Mouse (Mus musculus) intestine, embryonic 14.5 days (tissue): ENCODE results near the gene Prok1. TPM values are rescaled to one million over a fixed set of nuclear protein-coding genes. Genes with fewer than 3 reads are reported as not detected.

Source experiments
- ATAC-seq: fragments of 200-750 bp; cut with Nextera tagmentation; replicated peaks from 2 replicates; pipeline ENCODE4 v1.8.0; 2017; ENCODE audit warnings: low read depth, moderate number of reproducible peaks, moderate TSS enrichment, moderate library complexity; ENCODE audit not compliant: low FRiP score, low TSS enrichment
- DNase-seq: peaks from one replicate; pipeline ENCODE4 v3.0.0-alpha.2; 2018; ENCODE audit warnings: low spot score
- H3K27ac ChIP-seq: fragments of 300-500 bp; sonication (generic); 2 replicates; pipeline ENCODE4 v1.5.1; 2014; ENCODE audit warnings: low read depth, mild to moderate bottlenecking, control low read depth
- H3K27me3 ChIP-seq: fragments of 300-500 bp; sonication (generic); replicated peaks from 2 replicates; pipeline ENCODE4 v1.6.1; 2014; ENCODE audit warnings: low read length, control low read depth; ENCODE audit not compliant: control insufficient read depth, insufficient read depth
- H3K36me3 ChIP-seq: fragments of 300-500 bp; sonication (generic); 2 replicates; pipeline ENCODE4 v1.6.1; 2014; ENCODE audit warnings: low read length, control low read depth; ENCODE audit not compliant: control insufficient read depth, insufficient read depth
- H3K4me1 ChIP-seq: fragments of 300-500 bp; sonication (generic); replicated peaks from 2 replicates; pipeline ENCODE4 v1.6.1; 2014; ENCODE audit warnings: low read length, control low read depth, mixed read lengths; ENCODE audit not compliant: control insufficient read depth, insufficient read depth
- H3K4me2 ChIP-seq: fragments of 300-500 bp; sonication (generic); 2 replicates; pipeline ENCODE4 v1.6.1; 2014; ENCODE audit warnings: low read length
- H3K4me3 ChIP-seq: fragments of 300-500 bp; sonication (generic); 2 replicates; pipeline ENCODE4 v1.5.1; 2014; ENCODE audit warnings: low read depth, low read length, control low read depth, mixed read lengths
- H3K9ac ChIP-seq: fragments of 300-500 bp; sonication (generic); 2 replicates; pipeline ENCODE4 v1.6.1; 2014; ENCODE audit warnings: mild to moderate bottlenecking, low read length
- H3K9me3 ChIP-seq: fragments of 300-500 bp; sonication (generic); 2 replicates; pipeline ENCODE4 v1.6.1; 2016; ENCODE audit warnings: low read length, control low read depth; ENCODE audit not compliant: control insufficient read depth
- WGBS: fragments of 180-500 bp; shearing (Covaris S2); extraction: QIAGEN DNeasy Blood & Tissue Kit; methylation state at CpG from one replicate; pipeline ENCODE4 v1.1.7; 2014; 5-methylcytosine and 5-hydroxymethylcytosine counted together
- polyA plus RNA-seq: library from polyadenylated mRNA; unstranded; fragments of >200 nt; fragmentation: Nextera tagmentation; extraction: Ambion mirVana; gene quantifications from 2 replicates; pipeline ENCODE4 v1.2.1, GENCODE M21; 2014

The Prok1 gene
- polyA plus RNA-seq, 1 experiment from 2014 or later: not detected

DNA sequence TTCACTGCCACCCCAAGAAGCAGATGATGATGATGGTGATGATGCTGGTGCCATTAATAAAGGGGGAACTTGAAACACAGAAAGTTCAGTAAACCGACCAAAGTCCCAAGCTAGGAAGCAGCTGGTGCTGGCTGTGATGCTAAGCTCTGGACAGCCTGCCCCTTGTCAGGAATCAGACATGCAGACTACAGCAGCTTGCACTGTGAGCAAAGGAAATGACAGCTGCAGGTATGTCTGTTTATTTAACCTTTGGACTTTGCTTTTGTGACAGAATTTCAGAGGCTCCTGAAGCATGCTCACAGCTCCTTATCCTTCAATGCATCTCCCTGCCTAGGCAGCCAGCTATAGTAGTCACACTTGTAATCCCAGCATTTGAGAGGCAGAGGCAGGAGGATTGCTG is 9.0 kb downstream of the Prok1 start, which contains the start of gene A630076J17Rik:
A630076J17Rik (plus strand) TSS at position 88 of the 400 bp plus-strand sequence.
- Histone ChIP-seq H3K4me2 (no peak within 1 kb of the TSS), H3K9ac (no peak within 1 kb of the TSS), H3K36me3 (no peaks in the 10 kb centered on the region), H3K4me3 (no peak within 1 kb of the TSS), H3K27ac (no peak within 1 kb of the TSS), H3K27me3 (no peaks in the 10 kb centered on the region), H3K4me1 (peaks cover 7% of the 10 kb centered on the region), H3K9me3 (no peaks in the 10 kb centered on the region)
- WGBS: 21% methylated on average over 1 of the region's 1 CpGs
- ATAC-seq: peak; percentile 71
- DNase-seq: no peak

DNA sequence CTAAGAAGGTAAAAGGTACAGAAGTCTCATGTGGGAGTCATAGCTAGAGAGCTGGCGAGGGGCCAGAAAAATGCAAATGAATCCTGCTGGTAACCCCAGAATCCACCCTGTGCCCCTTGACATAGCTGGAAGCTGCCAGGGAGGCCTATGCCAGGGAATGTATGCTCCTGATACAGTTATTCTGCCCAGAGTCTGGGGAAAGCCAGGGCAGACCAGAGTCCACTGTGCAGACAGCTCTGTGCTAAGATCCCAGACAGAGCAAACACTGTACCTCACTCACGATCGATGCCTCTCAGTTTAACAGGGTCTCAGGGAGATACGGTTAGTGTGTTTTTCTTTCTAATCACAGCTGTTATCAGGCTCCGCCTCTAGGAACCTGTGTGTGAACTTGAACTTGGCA is 9.7 kb downstream of the Prok1 start:
- H3K9me3 ChIP-seq: no peaks in the 10 kb centered on the region
- no peak overlapping the region for H3K9ac ChIP-seq
- no peak overlapping the region for H3K4me3 ChIP-seq
- no peaks in the 10 kb centered on the region for H3K36me3 ChIP-seq
- DNase-seq (peak; percentile 64), ATAC-seq (peak; percentile 87)
- H3K4me2 ChIP-seq: no peak overlapping the region
- H3K27me3 ChIP-seq: no peaks in the 10 kb centered on the region
- 41% methylated on average over 5 of the region's 5 CpGs for WGBS
- H3K4me1 ChIP-seq: peaks cover 7% of the 10 kb centered on the region
- no peak overlapping the region for H3K27ac ChIP-seq

DNA sequence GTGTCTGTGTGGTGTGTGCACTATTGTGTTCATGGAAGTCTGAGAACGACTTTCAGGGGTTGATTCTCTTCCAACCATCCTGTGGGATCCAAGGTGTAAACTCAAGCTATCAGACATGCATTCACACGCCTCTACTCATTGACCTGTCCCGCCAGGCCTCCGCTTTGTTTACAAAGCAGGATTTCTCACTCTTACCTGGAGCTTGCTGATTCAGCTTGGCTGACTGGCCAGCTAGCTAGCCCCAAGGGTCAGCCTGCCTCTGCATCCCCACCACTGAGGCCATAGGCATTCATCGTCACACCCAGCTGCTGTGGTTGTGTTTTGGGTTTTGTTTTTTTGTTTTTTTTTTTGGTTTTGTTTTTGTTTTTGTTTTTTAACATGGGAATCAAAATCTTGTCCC is 10.3 kb downstream of the Prok1 start:
- 66% methylated on average over 5 of the region's 5 CpGs for WGBS

DNA sequence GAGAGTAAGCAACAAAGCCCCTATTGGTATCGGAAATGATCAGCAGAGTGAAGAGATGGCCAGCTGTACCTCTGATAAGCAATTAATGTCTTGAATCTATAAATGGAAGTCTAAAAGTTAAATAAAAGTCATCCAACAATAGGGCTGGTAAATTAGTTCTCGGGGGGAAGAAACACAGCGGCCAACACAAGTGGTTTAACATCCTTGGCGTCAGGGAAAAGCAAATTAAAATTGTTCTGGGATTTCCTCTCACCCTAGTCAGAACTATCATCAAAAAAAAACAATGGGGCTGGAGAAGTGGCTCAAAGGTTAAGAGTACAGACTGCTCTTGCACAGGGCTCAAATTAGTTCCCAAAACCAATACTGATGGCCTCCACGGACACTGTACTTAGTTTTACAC is 13.7 kb downstream of the Prok1 start:
- 89% methylated on average over 5 of the region's 5 CpGs for WGBS
- H3K4me2 ChIP-seq: no peak overlapping the region
- H3K9me3 ChIP-seq: peaks cover 5% of the 10 kb centered on the region; the same call in 1 of the 2 replicates
- H3K27ac ChIP-seq: no peak overlapping the region
- DNase-seq: no peak
- no peak for ATAC-seq
- H3K36me3 ChIP-seq: no peaks in the 10 kb centered on the region
- H3K4me3 ChIP-seq: no peak overlapping the region
- no peak overlapping the region for H3K9ac ChIP-seq
- peaks cover 7% of the 10 kb centered on the region for H3K4me1 ChIP-seq
- no peaks in the 10 kb centered on the region for H3K27me3 ChIP-seq

More for the DNA sequence above, 10.3 kb downstream of the Prok1 start:
- H3K27ac ChIP-seq: no peak overlapping the region
- no peaks in the 10 kb centered on the region for H3K36me3 ChIP-seq
- no peaks in the 10 kb centered on the region for H3K27me3 ChIP-seq
- H3K4me2 ChIP-seq: no peak overlapping the region
- no peak for ATAC-seq
- H3K4me1 ChIP-seq: peaks cover 7% of the 10 kb centered on the region
- no peak overlapping the region for H3K4me3 ChIP-seq
- peaks cover 5% of the 10 kb centered on the region; the same call in 1 of the 2 replicates for H3K9me3 ChIP-seq
- H3K9ac ChIP-seq: no peak overlapping the region
- no peak for DNase-seq

DNA sequence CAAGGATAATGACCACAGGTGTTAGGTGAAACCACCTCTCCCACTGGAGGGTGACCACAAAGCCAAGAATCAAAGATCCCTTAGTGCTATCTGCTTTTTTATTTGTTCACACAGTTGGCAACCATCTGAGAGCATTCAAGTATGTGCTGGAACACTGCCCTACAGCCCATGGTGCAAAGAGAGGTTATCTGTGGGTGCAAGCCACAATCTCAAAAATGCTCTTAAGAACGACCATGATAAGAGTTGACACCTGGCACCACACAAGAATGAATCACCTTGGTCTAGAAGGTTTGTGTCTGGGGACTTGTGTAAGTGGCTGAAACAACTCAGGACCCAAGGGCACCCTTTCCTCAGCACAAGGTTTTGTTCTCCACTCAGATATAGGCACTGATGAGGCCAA is 16.3 kb downstream of the Prok1 start:
- H3K4me3 ChIP-seq: no peak overlapping the region
- no peak for DNase-seq
- no peaks in the 10 kb centered on the region for H3K4me1 ChIP-seq
- H3K27me3 ChIP-seq: no peaks in the 10 kb centered on the region
- WGBS: 43% methylated on average over 1 of the region's 1 CpGs
- no peak overlapping the region for H3K4me2 ChIP-seq
- no peak overlapping the region for H3K9ac ChIP-seq
- H3K27ac ChIP-seq: no peak overlapping the region
- no peaks in the 10 kb centered on the region for H3K36me3 ChIP-seq
- no peak for ATAC-seq
- peaks cover 5% of the 10 kb centered on the region; the same call in 1 of the 2 replicates for H3K9me3 ChIP-seq

DNA sequence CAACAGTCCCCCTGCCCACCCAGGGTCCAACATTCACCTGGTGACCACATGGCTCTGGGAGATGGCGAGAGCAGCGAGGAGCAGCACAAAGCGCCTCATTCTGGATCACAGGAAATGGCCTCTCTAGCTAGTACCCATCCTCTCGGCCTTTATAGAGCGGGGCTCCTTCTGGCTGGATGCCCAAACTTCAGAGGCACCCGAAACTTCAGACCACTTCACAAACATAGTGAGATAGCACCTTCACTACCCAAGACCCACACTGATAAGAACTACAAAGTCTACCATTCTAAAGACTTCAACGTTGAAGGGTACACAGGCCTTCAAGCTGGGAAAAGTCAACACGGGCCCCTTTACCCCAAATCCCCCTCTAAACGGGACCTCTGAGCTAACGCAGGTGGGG is 17.9 kb downstream of the Prok1 start, which contains the start of gene Cym:
Cym (minus strand) TSS at position 125 of the 400 bp plus-strand sequence.
- no peaks in the 10 kb centered on the region for H3K27me3 ChIP-seq
- H3K9ac ChIP-seq: no peak within 1 kb of the TSS
- H3K36me3 ChIP-seq: no peaks in the 10 kb centered on the region
- 77% methylated on average over 10 of the region's 10 CpGs for WGBS
- no peaks in the 10 kb centered on the region for H3K4me1 ChIP-seq
- H3K9me3 ChIP-seq: peaks cover 5% of the 10 kb centered on the region; the same call in 1 of the 2 replicates
- H3K4me3 ChIP-seq: no peak within 1 kb of the TSS
- no peak for DNase-seq
- no peak within 1 kb of the TSS for H3K4me2 ChIP-seq
- no peak within 1 kb of the TSS for H3K27ac ChIP-seq
- no peak for ATAC-seq

DNA sequence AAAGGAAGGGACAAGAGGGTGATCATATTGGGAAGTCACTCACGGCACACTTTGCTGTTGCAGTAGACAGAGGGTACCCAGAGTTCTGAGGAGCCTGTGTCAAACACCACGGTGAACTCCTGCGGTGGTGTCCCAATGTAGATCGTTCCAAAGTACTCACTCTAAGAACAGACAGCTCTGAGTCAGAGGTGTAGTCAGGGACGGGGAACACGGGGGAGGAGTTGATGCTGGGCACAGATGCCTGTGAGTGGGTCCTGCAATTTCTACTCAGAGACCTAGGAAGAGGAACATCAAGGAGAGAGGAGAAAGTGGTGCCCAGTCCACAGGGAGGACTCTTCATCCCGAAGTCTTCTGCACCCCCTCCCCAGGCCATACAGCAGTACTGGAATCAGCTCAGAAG is 20.9 kb downstream of the Prok1 start:
- no peak overlapping the region for H3K27ac ChIP-seq
- no peaks in the 10 kb centered on the region for H3K4me1 ChIP-seq
- WGBS: 87% methylated on average over 7 of the region's 7 CpGs
- H3K27me3 ChIP-seq: no peaks in the 10 kb centered on the region
- no peak overlapping the region for H3K4me2 ChIP-seq
- no peak overlapping the region for H3K4me3 ChIP-seq
- no peaks in the 10 kb centered on the region for H3K36me3 ChIP-seq
- DNase-seq (no peak), ATAC-seq (no peak)
- H3K9ac ChIP-seq: no peak overlapping the region
- no peaks in the 10 kb centered on the region for H3K9me3 ChIP-seq

DNA sequence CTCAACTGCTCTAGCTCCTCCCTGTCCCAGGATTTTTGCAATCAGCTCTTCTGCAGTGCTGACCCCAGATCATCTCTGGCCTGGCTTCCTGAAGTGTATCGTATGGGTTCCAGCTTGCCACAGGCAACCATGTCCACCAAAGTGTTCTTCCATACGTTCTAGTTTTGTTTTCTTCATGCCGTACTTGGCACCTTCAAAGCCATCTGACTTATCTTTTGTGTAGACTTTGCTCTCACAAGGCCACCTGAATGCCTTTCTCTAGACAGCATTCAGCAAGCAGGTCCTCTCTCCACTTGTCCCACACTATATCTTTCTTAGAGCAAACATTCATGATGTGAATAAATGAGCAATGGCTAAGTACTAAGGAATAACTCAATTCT is 22.4 kb downstream of the Prok1 start:
- Histone ChIP-seq H3K4me1 (no peaks in the 10 kb centered on the region), H3K4me3 (no peak overlapping the region), H3K9me3 (no peaks in the 10 kb centered on the region), H3K36me3 (no peaks in the 10 kb centered on the region), H3K4me2 (no peak overlapping the region), H3K27ac (no peak overlapping the region), H3K27me3 (no peaks in the 10 kb centered on the region), H3K9ac (no peak overlapping the region)
- ATAC-seq (no peak), DNase-seq (no peak)
- 75% methylated on average over 3 of the region's 3 CpGs for WGBS

DNA sequence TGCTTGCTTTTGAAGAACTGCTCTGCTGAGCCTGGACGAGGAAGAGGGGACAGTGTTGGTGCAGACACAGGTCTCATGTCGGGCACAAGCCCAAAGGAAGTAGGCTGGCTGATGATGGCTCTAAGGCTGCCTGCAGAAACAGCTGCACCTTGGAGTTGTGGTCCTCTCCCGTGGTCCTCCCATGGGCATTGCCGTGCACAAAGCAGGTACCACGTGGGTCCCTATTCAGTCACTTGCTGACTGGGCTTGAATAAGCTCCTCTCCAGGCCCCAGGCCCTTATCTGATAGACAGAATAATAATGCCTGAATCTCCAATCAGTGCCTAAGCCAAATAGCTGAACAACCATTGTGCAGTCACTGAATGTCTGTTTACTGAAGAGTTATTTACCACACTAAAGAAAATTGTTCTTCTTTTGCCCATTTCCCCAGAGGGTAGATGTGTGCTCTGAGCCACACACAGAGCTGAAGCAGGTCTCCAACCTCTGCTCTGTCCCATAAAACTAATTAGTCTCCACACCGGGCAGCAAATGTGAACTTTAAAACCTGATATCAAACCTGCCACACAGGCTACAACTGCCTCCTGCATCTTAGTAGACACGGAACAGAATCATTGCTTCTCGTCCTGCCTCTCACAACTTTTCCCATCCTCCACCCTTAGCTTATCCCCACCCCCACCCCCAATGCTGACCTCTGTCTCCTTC is 23.0 kb downstream of the Prok1 start:
- no peak for ATAC-seq
- DNase-seq: no peak

More for the DNA sequence above, 23.0 kb downstream of the Prok1 start:
- Histone ChIP-seq H3K27ac (no peak overlapping the region), H3K36me3 (no peaks in the 10 kb centered on the region), H3K4me2 (no peak overlapping the region), H3K27me3 (no peaks in the 10 kb centered on the region), H3K4me3 (no peak overlapping the region), H3K9ac (no peak overlapping the region), H3K9me3 (no peaks in the 10 kb centered on the region), H3K4me1 (no peaks in the 10 kb centered on the region)
- 69% methylated on average over 8 of the region's 8 CpGs for WGBS
